Mouse (Mus musculus) thymus, postnatal 4 days (tissue): ENCODE data around the gene Ctnna3.
"Not testable (repeated sequence)": the region's sequence is repeated elsewhere in the genome, so short reads cannot be mapped to it uniquely, and the experiment has no call there.

Experiments used
- DNase-seq: peaks from one replicate; pipeline ENCODE4 v3.0.0; 2021

Ctnna3 gene

DNA sequence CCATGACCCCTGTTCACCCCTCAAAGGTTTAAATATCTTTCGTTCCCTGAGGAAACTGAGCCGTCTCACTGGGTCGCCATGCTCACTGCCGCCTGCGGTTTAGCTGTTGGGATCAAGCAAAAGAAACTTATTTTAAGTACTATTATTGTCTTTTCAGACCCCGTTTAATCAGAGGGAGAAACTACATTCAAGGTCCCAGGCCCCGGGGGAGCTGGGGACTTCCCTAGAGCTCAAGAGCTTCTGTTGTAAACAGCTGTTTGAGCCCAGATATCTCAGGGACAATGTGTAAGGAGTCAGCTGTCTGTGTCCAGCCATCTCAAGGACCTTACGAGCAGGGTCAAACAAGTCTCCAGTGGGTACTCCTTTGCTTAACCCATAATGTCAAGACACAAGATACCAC lies 2.8 kb upstream of the Ctnna3 start:
- no peak for DNase-seq

DNA sequence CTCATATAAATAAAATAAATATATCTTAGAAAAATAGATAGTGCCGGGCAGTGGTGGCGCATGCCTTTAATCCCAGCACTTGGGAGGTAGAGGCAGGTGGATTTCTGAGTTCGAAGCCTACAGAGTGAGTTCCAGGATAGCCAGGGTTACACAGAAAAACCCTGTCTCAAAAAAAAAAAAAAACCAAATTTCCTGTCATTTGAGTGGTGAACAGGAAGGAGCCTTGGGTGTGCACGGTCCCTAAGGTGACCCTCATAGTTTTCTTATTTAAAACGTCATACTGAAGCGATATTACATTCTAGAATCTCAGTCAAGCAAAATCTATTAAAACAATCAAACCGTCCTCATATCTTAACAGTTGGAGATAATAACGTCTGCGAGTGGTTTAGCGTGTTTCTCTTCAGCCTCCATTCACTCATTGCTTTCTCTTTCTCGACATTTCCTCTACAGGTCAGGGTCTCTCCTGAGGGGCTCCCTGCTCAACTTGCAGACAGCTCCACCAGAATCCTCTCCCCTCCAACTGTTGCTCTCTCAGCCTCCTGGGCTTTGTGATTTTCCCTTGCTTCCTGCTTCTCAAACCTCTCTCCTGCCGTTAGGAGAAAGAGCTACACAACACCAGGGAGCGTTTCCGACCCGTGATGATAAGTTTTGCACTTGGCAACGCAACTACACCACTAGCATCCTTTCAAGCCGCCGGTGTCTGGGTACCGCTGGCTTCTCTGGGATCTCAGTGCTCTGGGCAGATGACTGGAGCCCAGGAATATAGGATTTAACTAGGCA lies 1.5 kb upstream of the Ctnna3 start:
- DNase-seq: peak; percentile 62

DNA sequence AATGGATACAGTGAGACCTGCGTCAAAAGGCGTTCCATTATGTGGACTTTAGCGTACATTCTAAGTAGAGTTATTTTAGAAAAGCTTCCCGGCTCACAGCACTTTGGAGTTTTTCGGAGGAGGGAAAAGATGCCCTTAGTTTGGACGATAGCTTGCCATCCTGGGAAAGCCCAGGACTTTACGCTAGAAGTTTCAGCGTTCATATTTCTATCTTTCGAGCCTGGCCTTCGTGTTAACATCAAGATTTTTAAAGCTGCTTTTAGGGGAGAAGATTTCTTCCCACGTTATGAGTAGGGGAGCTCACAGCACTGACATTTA lies 916 bp upstream of the Ctnna3 start:
- no peak for DNase-seq

DNA sequence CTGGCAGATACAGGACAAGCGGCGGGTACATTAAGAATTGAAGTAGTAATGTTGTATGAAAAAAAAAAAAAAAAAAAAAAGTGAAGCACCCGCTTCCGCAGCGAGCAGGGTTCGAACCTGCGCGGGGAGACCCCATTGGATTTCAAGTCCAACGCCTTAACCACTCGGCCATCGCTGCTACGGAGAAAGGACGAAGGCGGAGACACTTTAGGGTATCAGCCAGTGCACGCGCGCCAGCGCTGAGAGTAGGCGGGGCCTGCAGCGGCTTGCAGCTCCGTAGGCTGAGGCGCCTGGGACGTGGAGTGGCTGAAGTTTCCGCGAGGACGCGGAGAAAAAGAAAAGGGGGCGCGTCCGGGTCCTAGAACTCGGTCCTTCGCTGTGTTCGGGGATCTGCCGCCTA lies 518 bp upstream of the Ctnna3 start:
- DNase-seq: peak; percentile 99

DNA sequence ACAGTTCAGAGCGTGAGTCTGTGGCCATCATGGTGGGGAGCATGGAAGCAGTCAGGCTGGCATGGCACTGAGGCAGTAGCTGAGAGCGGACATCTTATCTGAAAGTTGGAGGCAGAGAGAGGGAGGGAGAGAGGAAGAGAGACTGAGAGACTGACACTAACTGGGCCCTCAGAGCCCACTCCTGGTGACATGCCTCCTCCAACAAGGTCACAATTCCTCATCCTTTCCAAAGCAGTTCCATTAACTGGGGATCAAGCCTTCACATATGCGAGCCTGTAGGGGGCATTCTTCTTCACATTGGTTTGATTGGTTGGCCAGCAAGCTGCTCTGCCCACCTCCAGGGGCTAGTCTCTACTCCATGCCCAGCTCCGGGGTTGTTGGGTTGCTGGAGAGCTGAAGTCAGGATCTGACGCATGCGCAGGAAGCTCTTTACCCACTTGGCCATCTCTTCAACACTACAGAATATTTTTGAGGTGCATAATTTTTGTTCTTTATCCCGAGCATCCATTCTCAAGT lies 1.4 kb downstream of the Ctnna3 start:
- no peak for DNase-seq

DNA sequence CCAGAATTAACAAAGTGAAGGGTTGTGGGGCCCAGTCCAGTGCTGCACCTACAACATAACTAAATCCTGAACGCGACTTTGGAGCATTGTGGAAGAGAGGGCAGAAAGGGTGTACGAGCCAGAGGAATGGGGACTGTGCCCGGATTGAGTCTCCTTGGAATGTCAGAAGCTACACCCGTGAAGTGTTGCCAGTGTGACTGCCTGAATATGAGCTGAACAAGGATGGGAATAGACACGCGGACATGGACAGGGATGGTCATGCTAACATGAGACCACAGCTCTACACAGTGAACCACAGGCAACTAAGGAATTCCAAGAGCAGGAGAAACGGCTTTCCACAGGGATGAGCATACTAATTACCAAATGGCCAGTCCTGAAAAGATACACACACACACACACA lies 2.2 kb downstream of the Ctnna3 start:
- no peak for DNase-seq

DNA sequence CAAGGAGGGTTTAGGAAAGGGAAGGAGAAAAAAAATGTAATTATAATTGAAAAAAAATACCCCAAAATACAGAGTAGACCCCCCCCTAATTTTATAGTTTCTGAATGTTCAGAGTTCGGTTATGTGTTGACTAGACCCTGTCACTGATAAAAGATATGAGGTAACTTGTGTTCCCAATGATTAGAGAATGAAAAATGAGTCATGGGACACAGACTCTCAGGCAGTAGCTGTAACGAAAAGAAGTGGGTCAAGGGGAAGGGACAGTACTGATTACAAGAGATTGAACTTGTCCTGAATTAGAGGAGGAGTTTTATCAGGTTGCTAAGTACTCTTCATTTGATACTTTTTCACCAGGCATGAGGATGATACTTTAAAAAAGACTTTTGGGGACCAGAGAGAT lies 3.0 kb downstream of the Ctnna3 start:
- DNase-seq: no peak

DNA sequence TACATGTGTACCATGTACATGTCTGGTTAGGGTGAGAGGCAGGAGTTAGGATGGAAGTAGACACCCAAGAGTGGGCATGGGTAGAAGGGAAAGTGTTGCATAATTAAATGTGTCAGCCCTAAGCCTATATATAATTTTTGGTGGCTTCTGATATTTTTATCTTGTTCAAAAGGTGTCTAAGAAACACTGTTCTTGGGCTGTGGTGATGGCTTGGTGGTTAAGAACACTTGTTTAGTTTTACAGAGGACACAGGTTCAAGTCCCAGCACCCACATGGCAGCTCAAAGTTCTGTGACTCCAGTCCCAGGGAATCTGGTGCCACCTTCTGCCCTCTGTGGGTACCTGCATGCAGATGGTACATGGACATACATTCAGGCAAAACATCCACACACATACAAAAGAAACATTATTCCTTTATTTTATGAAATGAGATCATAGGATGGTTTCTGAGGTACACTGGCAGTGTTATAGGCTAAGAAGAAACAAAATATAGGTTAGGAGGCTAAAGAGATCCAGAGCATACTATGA lies 8.9 kb downstream of the Ctnna3 start:
- no peak for DNase-seq

DNA sequence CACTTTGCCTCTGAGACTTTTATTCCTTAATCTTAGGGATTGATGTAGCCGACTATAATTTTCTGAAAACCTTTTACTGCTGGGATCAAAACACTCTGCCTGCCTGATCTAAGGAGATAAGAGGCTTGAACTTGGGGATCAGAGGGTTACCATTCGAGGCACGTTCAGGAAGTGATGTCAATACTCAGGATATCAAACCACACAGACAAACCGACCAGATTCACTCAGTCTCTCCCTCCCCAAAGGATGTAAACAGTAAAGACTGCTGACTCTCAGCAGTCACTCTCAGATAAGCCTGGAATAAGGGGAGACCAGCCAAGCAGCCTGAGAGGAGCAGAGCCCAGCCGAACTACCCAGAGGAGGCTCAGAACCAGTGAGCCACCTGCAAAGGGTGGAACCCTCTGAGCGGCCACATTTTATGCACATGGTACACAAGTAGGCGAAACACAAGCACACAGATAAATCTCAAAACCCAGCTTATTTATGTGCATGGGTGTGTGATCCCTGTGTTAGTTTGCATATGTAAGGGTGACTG lies 9.9 kb downstream of the Ctnna3 start:
- DNase-seq: no peak

DNA sequence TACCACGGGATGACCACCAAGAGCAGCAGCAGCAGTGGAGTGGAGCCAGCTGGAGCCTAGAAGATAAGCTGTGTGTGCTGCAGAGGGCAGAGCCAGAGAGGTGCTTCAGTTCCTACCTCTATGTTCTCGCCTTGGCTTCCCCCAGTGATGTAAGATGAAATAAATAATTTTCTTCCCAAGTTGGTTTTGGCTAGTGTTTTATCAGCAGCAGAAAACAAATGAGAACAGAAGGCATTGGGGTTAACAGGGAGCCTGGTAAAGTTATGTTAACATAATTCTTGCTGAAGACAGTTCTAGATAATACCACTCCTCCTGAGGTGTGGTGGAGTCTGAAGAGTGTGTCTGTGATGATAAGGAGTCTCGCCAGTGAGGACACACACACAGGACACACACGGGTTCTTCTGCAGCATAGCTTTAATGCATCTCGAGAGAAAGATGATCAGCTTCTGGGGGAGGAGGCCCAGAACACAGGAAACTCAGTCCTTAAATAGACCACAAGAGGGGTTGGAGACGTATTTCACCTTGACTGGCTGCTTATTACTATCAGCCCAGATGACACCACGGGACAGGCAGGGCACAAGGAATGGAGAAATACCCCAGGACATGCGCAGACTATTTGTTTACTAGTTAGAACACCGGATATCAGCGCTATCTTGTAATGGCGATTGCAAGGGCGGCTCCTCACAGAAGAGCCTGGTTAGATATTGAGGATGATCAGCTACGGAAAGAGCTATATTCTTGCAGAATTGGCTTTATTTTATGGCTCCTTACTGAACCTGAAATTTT lies 14.9 kb downstream of the Ctnna3 start:
- DNase-seq: not testable (repeated sequence)

DNA sequence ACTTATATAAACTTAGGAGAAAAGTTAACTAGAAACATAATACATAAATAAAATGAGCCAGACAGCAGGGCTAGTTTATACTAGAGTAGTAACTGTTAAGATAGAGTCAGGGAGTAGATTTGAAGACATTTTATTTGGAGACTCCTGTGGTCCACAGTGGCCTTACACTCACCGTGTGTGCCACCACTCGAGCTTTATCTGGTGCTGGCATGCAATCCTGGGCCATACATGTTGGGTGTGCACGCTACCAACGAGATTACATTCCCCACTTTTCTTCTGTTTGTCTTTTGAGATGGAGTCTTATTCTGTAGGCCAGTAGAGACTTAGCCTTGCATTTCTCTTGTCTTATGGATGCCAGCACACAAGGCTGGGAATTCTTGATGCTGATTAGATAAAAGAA lies 24.0 kb downstream of the Ctnna3 start:
- no peak for DNase-seq

DNA sequence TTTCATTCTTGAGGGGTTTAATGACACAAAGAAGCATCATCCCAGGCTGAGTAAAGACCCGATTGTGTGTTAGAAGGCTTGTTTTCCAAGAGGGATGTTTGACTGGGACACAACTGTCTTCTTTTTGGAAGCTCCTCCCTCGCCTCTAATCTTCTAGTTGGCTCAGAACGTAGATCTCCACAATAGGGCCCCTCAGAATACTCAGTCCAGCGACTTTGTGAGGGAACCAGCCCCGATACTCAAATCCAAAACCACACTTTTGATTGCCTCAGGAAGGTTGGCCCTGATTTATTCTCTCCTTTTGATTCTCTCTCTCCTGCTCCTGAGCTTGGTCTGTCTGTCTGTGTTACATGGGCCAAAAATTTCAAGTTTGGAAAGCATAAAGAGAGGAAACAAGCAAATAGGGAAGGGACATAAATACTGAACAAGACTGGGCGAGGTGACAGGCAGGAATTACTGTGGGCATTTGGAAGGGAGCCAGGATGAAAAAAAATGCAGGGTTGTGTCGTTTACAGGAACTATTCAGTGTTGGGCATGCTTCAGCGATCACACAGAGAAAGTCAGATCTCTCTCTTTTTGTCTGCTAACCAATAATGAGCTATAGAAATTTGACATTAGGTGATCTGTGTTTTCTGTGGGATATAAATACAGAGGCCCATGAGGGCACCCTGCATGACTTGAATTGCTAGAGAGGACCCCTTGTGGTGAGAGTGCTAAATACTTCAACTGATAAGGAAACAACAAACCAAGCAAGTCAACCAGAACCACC lies 25.4 kb downstream of the Ctnna3 start:
- no peak for DNase-seq

DNA sequence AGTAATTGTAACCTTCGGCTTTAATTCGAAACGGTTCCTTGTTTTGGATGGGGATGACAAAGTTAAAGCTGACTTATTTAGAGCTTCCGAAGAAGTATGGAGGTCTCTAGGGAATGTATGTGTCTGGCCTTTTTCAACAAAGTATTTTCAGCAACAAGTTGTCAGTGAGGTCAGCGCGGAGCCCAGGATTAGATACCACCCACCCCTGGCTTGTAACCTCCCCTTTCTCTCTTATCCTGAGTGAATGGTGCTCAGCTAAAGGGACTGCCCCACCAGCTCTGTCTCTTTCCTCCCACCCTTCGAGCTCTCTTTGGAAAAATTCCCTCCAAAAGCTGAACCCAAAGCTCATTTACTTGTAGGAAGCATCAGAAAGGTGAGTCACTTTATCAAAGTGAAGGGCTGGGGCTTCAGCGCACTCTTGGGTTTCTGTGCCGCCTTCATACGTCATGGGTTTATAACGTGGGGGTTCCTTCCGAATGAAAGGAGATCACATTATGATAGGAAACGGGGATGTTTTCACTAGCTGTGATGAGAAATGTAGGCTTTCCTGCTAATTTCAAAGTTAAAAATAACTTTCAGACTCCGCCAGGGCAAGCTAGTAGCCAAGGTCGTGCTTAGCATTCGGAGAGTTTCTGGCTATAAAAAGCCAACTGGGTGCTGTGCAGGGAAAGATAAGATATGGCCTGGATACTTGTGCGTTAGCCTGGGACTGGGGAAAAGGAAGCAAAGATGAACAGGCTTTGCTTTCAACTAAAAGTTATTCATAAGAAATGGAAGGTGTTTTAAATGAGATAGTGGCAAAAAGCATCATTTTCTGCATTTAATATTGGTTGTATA lies 27.6 kb downstream of the Ctnna3 start:
- no peak for DNase-seq

DNA sequence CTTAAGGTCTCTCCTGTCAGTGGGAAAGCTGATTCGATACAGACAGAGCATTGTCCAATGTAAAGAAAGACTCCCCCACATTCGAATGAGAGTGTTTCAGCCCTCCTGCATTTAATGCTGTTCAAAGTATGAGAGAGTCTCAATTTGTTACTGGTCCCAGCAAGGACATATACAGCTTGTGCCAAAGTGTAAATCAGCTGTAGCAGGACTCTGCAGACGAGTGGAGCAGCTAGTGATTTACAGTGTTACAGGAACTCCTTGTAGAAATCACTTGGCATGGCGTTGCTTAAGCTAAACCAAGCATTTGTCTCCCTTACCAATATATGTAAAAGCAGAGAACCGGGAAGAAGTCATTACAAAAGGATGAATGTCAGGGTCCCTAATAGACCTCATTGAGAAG lies 31.0 kb downstream of the Ctnna3 start:
- DNase-seq: no peak

DNA sequence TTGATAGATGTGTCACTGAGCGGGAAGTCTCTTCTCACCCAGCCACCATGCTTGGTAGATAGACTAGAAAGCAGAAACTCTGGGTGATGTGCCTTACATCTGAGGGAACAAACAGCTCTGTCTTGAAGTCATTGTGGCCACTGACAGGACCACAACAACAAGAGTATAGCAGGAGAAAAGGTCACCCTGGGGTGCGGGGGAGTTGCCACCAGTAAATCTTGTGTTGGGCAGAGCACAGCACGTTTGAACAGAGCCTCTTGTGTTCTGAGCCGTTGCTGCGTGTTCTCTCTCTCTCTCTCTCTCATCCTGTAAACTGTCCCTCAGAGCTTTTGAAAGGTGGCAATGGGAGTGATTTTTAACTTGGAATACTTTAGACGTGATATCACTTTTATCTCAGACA lies 42.6 kb downstream of the Ctnna3 start:
- DNase-seq: no peak

DNA sequence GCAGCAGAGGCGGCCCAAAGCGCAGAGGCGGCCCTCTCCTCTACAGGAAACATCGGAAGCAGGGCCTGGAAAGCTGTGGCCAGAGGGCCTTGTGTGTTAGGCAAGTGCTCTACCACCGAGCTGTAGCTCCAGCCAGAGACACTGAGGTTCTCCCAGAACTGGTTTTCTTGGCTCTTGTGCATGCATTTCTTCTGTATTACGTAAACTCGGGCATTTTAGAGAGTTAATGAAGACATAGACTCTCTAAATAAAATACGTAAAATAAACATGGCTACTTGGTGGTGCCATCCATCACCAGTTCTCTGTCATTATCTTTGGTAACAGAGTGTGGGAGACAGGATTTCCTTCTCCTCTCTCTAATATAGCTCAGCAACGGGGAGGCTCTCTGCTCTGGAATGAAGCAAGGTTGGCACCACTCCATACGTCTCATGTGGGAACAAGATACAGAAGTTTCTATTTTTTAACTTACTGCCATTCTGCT lies 46.3 kb downstream of the Ctnna3 start:
- DNase-seq: no peak

DNA sequence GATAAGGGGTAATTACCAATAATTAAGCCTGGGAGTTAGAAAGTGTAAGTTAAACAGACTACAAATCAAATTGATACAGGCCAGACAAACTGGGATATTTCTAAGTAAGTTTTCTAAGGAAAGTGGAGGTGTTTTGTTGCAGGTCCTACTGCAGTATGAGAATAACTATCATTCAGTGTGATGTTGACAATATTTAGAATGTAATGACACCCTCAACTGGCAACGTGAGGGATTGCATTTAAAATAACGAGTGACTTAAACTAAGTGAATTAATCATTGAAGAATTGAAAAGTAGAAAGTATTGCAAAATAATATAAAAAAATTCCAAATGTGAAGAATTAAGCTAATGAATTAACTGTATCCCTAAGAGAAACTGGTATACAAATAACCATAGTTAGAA lies 49.0 kb downstream of the Ctnna3 start:
- no peak for DNase-seq

DNA sequence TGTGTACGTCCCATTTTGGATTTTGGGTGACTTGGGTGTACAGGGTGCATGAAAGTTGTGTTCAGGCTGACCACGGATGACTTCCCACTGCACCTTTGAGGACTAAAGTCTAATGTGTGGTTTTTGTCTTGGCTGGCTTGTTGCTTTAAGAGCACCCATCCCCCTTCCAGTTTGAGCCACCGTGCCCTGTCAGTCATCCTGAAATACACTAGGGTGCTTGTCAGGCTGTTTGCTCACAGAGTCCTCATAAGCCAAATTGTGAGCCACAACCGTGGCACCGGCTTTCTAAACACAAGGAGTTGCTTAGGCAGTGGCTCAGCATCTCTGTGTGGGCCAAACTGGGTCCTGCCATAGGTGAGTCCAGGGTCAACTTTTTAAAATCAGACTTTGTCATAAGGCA lies 50.2 kb downstream of the Ctnna3 start:
- no peak for DNase-seq

DNA sequence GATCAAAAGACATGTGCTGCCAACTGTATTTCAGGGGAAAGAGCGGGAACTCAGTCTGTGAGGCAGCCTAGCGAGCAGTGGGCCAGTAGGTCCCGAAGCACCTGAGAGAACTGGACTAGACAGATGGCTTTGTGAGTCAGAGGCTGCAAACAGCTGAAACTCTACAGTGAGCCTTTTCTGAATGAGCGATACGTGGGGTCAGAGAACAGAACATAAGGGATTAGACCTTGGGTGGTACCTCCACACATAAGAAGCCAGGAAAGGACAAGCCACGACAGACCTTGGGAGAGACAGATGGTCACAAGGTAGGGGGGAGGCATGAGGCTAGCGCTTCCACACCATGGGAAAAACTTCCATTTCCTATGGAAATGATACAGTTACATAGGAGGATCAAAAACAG lies 58.4 kb downstream of the Ctnna3 start:
- no peak for DNase-seq

DNA sequence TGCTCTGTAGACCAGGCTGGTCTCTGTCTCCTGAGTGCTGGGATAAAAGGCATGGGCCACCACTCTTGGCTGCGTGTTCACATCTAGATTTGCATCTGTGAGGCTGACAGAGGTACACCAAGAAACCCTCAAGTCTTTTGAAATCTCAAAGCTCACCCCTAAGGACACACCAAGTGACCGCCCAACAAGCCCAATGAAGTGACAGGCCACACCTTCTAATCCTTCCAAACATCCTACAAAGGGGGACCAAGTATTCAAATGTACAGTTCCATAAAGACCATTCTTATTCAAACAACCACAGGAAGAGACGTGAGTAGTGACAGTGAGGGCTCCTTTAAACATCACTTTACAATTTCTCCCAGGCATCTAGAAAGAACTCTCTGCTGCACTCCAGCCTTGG lies 94.1 kb downstream of the Ctnna3 start:
- no peak for DNase-seq

DNA sequence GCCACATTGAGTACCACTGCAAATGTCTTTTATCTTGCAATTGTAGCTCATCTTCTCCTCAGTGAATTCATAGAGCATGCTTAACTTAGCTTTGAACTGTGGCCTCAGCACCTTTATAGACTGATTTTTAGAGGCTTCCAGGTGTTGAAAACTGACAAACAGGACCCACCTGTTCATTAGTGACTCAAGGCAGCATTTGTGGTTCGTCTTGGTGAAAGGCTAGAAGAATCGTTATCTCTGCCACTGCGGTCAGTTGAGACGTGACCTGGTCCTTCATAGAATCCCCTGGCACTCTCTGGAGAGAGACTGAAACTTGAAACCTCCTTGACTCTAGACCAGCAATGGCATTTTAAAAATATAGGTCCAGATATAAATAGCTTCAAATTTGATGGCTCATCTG lies 96.1 kb downstream of the Ctnna3 start:
- DNase-seq: no peak

DNA sequence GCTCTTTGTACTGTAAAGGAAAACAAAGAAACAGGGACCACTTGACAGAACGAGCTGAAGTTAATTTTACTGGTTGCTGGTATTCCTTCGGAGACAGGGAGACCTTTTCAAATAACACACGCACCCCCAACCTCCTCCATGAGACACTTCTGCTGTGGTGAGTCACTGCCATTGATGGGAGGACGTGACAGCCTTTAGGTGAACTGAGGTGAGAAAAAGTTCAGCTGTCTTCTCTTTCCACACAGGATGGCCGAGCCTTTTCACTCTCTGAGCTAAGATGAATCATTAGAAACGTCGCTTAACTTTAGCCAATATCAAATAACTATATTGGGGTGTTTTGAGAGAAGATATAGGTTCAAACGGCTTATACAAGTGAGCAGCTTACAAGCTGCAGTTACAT lies 102.5 kb downstream of the Ctnna3 start:
- DNase-seq: no peak
